Mouse (Mus musculus) ES-Bruce4 (cell line): Measurements from ENCODE around the gene Tmem135. TPM values are rescaled to one million over a fixed set of nuclear protein-coding genes. Genes with fewer than 3 reads are reported as not detected.

Experiments
- H3K27ac ChIP-seq: 2 replicates; pipeline ENCODE4 v1.5.1; 2012; ENCODE audit warnings: low read length, inconsistent platforms; ENCODE audit not compliant: insufficient read depth
- H3K27me3 ChIP-seq: 2 replicates; pipeline ENCODE4 v1.6.1; 2012; ENCODE audit warnings: mild to moderate bottlenecking, low read length, inconsistent platforms; ENCODE audit not compliant: control insufficient read depth, poor library complexity, insufficient read depth, severe bottlenecking
- H3K36me3 ChIP-seq: 2 replicates; pipeline ENCODE4 v1.6.1; 2012; ENCODE audit warnings: inconsistent platforms, mild to moderate bottlenecking, low read length, moderate library complexity; ENCODE audit not compliant: control insufficient read depth, poor library complexity, insufficient read depth, severe bottlenecking
- H3K4me1 ChIP-seq: one replicate; pipeline ENCODE4 v1.8.1; 2011; ENCODE audit warnings: low read length; ENCODE audit not compliant: control insufficient read depth, insufficient read depth
- H3K4me3 ChIP-seq: 2 replicates; pipeline ENCODE4 v1.5.1; 2011; ENCODE audit warnings: low read depth, mild to moderate bottlenecking, low read length
- H3K9ac ChIP-seq: 2 replicates; pipeline ENCODE4 v1.6.1; 2012; ENCODE audit warnings: low read depth, mild to moderate bottlenecking, inconsistent platforms; ENCODE audit not compliant: poor library complexity, severe bottlenecking
- H3K9me3 ChIP-seq: replicated peaks from 2 replicates; pipeline ENCODE4 v1.6.1; 2012; ENCODE audit warnings: mild to moderate bottlenecking, low read length, inconsistent platforms; ENCODE audit not compliant: control insufficient read depth, poor library complexity, insufficient read depth, severe bottlenecking
- CTCF ChIP-seq: IDR thresholded peaks from one replicate; pipeline ENCODE4 v1.8.1; 2011; ENCODE audit warnings: low read depth, low read length
- EP300 ChIP-seq: IDR thresholded peaks from 2 replicates; pipeline ENCODE4 v1.6.1; 2011; ENCODE audit warnings: low read depth, low read length; ENCODE audit not compliant: insufficient read depth
- POLR2A ChIP-seq: IDR thresholded peaks from one replicate; pipeline ENCODE4 v1.8.1; 2011; ENCODE audit warnings: low read length; ENCODE audit not compliant: insufficient read depth
- polyA plus RNA-seq: library from polyadenylated mRNA; stranded (reverse); fragments of >200 nt; gene quantifications from 2 replicates; pipeline ENCODE4 v1.2.4, GENCODE M21; 2011; ENCODE audit warnings: low read depth; ENCODE audit not compliant: missing spikeins, insufficient read depth, insufficient read length

Tmem135 gene
- polyA plus RNA-seq, 1 experiment = 25.7 TPM

DNA sequence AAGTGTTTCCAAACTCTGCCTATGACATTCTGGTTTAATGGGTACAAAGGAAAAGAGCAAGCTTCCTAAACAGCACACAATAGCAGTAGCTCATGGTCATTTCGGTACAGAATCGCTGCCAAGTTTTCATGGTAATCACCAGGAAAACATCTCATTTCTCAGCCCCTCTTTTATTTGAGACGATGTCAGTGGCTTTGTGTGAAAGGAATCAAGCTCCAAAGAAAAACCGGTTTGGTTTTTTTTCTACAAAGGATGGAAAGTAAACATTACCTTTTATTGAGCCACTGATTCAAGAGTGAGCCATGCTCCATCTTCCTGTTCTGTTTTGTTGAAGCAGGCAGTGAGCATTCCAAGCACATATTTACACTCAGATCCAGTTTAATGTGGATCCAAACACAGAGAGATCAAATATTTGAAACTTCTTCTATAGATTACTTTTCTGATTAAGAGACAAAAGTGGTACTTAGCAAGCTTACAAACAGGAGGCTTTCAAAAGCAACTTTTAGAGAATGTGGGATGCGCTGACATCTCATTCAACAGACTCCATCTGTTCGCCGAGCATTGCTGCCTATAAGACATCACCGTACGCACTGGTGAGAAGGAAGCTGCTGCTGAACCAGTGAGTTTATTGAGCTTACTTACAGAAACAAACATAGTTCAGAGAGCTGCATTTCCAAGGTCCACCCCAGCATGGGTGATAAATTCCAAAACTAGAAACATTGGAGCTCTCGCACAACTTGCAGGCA lies 38.7 kb downstream of the Tmem135 start:
- Histone ChIP-seq H3K27me3 (no peaks in the 10 kb centered on the region), H3K4me1 (no peaks in the 10 kb centered on the region), H3K36me3 (no peaks in the 10 kb centered on the region), H3K27ac (no peak overlapping the region), H3K9ac (no peak overlapping the region), H3K4me3 (no peak overlapping the region), H3K9me3 (no peaks in the 10 kb centered on the region)
- TF ChIP-seq EP300 = no peak
- TF ChIP-seq POLR2A = no peak
- TF ChIP-seq CTCF = no peak

DNA sequence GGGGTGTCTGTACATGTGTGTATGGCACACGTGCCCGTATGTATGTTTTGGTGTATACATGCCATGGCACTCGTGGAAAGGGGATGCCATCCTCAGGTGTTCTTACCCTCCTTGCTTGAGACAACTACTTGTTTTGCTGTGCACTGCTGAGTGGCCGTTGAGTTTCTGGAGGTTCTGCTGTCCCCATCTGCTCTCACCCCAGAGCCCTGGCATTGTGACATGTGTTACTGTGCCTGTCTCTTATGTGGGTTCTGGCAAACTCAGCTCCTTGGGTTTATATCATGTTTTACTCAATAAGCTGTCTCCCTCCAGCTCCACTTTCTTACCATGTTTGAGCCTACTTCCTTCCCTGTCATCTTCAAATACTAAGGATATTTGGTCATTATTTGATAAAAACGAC lies 40.0 kb downstream of the Tmem135 start:
- Histone ChIP-seq H3K4me1 (no peaks in the 10 kb centered on the region), H3K36me3 (no peaks in the 10 kb centered on the region), H3K9me3 (no peaks in the 10 kb centered on the region), H3K9ac (no peak overlapping the region), H3K27ac (no peak overlapping the region), H3K4me3 (no peak overlapping the region), H3K27me3 (no peaks in the 10 kb centered on the region)
- TF ChIP-seq EP300 (no peak), CTCF (no peak), POLR2A (no peak)

DNA sequence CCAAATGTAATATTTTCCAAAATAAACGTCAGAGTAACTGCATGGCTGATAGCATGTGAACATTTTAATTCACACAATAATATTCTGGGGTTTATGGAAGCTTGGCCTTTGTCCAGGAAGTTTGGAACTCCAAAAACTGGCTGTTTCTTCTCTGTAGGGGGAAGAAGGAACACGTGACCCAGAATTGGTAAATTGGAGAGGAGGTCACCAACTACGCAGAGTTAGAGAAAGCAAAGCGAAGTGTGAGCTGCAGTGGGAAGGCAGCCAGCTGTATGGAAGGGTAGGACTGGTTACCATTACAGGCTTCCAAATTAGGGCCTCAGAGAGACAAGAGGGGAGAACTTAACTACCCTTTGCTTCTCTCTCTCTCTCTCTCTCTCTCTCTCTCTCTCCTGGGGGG lies 47.7 kb downstream of the Tmem135 start:
- H3K9me3 ChIP-seq = no peaks in the 10 kb centered on the region
- no peak overlapping the region for H3K27ac ChIP-seq
- H3K36me3 ChIP-seq = no peaks in the 10 kb centered on the region
- no peaks in the 10 kb centered on the region for H3K4me1 ChIP-seq
- no peak overlapping the region for H3K4me3 ChIP-seq
- H3K9ac ChIP-seq = no peak overlapping the region
- TF ChIP-seq CTCF = no peak
- no peak for TF ChIP-seq EP300
- TF ChIP-seq POLR2A = no peak
- H3K27me3 ChIP-seq = no peaks in the 10 kb centered on the region

DNA sequence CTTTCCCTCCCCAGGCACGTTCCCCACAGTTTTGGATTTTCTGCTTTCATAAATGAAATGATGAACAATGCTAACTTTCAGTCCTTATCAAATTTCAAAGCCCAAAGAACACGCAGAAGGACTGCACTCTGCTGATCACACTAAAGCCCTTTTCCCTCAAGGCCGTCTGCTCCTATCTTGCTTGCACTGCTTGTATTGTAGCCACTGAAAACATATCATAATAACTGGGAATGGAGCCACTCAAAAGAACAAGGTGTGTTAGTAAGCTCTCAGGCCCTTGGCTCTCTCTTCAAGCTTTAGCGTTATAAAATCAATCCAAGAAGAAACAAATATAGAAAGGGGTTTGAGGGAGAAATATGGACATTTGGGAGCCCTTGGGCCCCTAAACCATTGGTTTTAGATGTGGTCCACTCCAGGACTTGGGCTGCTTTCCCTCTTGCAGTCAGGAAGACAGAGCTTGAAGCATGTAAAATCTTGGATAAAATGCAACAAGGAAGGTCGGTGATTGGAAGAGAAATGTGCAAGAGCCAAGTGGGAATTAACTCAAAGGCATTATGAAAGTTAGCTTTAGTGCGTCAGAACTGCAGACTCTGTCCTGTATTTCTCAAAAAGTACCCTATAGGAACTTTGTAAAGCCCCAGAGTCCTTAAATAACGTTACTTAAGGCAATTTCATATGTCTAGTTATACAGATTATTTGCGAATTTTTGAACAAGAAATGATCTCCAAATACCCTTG lies 48.3 kb downstream of the Tmem135 start:
- Histone ChIP-seq H3K27me3 (no peaks in the 10 kb centered on the region), H3K4me1 (no peaks in the 10 kb centered on the region), H3K4me3 (no peak overlapping the region), H3K9ac (no peak overlapping the region), H3K27ac (no peak overlapping the region), H3K9me3 (no peaks in the 10 kb centered on the region), H3K36me3 (no peaks in the 10 kb centered on the region)
- TF ChIP-seq POLR2A = no peak

DNA sequence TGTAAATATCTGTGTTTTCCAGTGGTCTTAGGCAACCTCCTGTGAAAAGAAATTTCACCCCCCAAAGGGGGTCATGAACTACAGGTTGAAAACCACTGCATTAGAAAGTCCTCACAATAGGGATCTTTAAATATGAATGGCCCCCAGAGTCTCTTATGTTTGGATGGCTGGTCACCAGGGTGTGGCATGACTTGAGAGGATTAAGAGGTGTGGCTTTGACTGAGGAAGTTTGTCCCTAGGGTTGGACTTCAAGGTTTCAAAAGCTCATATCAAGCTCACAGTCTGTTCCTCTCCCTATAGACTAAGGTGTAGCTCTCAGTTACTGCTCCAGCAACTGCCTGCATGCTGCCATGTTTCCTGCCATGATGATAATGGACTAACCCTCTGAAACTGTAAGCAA lies 62.0 kb downstream of the Tmem135 start:
- H3K9me3 ChIP-seq = no peaks in the 10 kb centered on the region
- H3K27ac ChIP-seq = peak overlapping the region; percentile 65
- TF ChIP-seq EP300 = no peak
- TF ChIP-seq CTCF = no peak
- no peak for TF ChIP-seq POLR2A
- no peak overlapping the region for H3K4me3 ChIP-seq
- no peaks in the 10 kb centered on the region for H3K4me1 ChIP-seq
- no peak overlapping the region for H3K9ac ChIP-seq
- H3K36me3 ChIP-seq = no peaks in the 10 kb centered on the region
- no peaks in the 10 kb centered on the region for H3K27me3 ChIP-seq

- no peak overlapping the region for H3K9ac ChIP-seq
These were observed 64.2 kb downstream of the Tmem135 start for GRCm38 (mm10) chr7:89339808-89340207.

More at GRCm38 (mm10) chr7:89339808-89340207, 64.2 kb downstream of the Tmem135 start:
- Histone ChIP-seq H3K4me1 (no peaks in the 10 kb centered on the region), H3K9me3 (no peaks in the 10 kb centered on the region), H3K4me3 (no peak overlapping the region), H3K36me3 (no peaks in the 10 kb centered on the region), H3K27ac (no peak overlapping the region), H3K27me3 (no peaks in the 10 kb centered on the region)
- TF ChIP-seq POLR2A (no peak), CTCF (no peak), EP300 (no peak)
